Mouse (Mus musculus): Measurements from ENCODE around the gene Gramd1b. TPM values are rescaled to one million over a fixed set of nuclear protein-coding genes. Genes with fewer than 3 reads are reported as not detected.

The Gramd1b gene
- polyA plus RNA-seq, 1 experiment from 2014 or later: 5.8 TPM

DNA sequence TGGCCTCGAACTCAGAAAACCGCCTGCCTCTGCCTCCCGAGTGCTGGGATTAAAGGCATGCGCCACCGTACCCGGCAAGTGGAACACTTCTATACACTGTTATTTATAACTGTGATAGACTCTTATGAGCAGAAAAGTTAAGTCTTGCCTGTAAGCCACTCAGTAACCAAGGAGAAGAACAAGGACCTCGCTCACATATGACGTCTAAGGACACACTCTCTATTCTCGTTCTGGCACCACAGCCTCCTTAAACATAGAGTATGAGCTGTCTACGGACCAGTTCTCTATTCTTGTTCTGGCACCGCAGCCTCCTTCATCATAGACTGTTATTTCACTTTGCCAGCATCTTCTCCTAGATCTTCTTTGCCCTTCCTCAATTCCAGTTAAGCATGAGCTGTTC is 55.1 kb downstream of the Gramd1b start:
- POLR2A ChIA-PET: no interaction called here
- no peak for DNase-seq (ENCODE audit: low read depth, low spot score)
- in situ Hi-C loops (cut with MboI; ENCODE audit: low pct_unique_long_range_greater_than_20kb): loop anchor here (5.0 to 25.0 kb wide), 3 partner anchors 64 to 239 kb away; no protein-coding TSS in a partner anchor

DNA sequence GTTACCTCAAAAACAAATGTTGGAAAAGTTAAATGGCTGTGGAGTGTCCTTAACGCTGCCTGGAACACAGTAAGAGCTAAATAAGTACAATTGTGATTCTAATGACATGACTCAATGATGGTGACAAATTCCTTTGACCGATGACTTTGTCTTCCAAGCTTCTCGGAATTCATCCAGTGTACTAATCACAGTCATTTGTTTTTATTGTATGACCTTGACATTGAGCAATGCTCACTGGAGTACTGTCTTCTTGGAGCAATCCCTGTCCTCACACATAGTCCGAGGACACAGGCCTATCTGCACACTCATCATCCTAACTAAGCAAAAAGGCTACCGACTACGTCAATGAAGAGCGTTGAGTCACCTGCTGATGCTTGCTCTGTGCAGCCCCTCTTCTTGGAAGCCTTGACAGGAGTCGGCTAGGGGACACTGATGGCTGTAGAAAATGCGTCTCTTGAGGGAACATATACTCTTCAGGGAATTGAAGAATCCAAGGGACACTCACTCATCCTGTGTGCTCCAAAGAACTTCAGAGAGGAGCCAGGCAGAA is 58.1 kb downstream of the Gramd1b start:
- TF ChIP-seq CTCF (IDR thresholded peaks at IDR 0.05): no peak
- ATAC-seq: no peak
- peaks cover 9% of the 10 kb centered on the region for H3K27me3 ChIP-seq
- in situ Hi-C loops (cut with MboI; ENCODE audit: low pct_unique_long_range_greater_than_20kb): no loop called here
- POLR2A ChIA-PET: no interaction called here
- DNase-seq (ENCODE audit: low read depth, low spot score): no peak
- CTCF ChIA-PET: no interaction called here

More for the DNA sequence above, 55.1 kb downstream of the Gramd1b start:
- no peak for ATAC-seq
- TF ChIP-seq CTCF (IDR thresholded peaks at IDR 0.05): no peak
- peaks cover 14% of the 10 kb centered on the region for H3K27me3 ChIP-seq
- CTCF ChIA-PET: no interaction called here

DNA sequence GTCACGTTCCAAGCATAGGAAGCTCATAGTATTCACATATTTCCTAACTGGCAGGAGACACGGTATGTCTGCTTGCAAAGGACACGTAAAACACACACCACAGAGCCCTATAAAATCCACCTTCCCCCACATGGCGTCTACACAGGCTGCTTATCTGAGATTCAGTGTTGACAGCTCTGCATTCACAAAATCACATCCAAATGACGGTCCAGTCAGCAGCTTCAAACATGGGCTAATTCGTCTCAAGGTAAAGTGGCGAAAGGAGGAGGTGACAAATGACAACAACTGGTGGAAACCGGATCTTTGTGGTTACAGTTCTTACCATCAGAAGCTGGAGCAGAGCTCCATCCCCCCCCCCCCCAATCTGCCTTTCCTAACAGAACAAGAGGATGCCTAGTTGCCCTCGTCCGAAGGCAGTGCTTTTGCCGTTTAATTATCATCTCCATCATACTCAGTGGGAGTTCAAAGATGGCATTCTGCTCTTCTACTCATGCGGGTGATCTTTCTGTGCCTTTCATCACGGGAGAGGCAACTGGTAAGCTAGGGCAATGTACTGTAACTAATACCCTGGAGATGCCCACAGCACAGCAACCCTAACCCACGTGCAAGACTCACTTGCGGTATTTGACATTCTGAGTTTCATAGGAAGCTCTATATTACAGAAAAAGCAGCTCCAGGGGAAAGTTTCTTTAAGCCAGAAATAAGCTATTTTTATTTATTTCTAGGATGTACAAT is 61.6 kb downstream of the Gramd1b start:
- ATAC-seq: no peak
- in situ Hi-C loops (cut with MboI; ENCODE audit: low pct_unique_long_range_greater_than_20kb): no loop called here
- POLR2A ChIA-PET: interaction anchor here (0.8 kb wide), 1 partner anchor 20 kb away, joined by 4 read pairs; no protein-coding TSS in a partner anchor

DNA sequence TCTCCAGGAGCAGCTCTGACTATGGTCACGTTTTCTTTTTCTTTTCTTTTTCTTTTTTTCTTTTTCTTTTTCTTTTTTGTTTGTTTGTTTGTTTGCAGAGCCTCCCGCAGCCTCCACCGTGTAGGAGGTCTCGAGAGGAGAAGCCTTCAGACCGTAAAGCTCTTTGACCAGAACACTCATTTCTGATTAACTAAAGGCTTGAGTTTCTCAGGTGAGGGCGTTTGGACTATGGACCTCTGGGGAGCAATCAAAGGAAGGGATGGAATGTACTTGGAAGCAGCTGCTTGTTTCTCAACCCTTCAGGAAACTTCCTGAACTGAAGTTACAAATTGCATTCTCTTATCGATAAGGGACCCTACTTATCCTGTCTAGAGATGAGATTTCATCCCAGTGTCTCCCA is 64.4 kb downstream of the Gramd1b start:
- DNase-seq (ENCODE audit: low read depth, low spot score) (no peak), ATAC-seq (no peak)
- ChIA-PET POLR2A (no interaction called here), CTCF (no interaction called here)
- in situ Hi-C loops (cut with MboI; ENCODE audit: low pct_unique_long_range_greater_than_20kb): no loop called here
- H3K27me3 ChIP-seq: no peaks in the 10 kb centered on the region
- TF ChIP-seq CTCF (IDR thresholded peaks at IDR 0.05): no peak

More for the DNA sequence above, 61.6 kb downstream of the Gramd1b start:
- TF ChIP-seq CTCF (IDR thresholded peaks at IDR 0.05): no peak
- H3K27me3 ChIP-seq: peaks cover 6% of the 10 kb centered on the region
- no peak for DNase-seq (ENCODE audit: low read depth, low spot score)
- CTCF ChIA-PET: interaction anchor here (0.9 to 2.7 kb wide), 4 partner anchors 9 to 136 kb away, joined by 3 to 17 read pairs (median 4); no protein-coding TSS in a partner anchor

DNA sequence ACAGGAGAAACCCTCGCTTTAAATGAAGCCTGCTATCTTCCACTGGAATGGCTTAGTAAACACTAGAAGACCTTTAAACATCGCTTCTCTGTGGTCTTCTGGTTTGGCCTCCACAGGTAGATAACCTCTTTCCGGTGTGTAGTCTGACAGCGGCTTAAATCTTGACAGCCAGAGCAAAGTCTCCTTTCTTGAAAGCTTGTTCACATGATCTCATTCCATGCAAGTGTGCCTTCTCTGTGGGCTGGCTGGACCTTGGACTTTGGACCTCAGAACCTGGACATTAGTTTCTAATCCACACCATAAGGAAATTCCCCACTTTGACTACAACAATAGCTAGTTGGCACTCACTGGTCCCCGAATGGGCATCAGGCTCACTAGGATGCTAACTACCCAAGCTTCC is 65.6 kb downstream of the Gramd1b start:
- in situ Hi-C loops (cut with MboI; ENCODE audit: low pct_unique_long_range_greater_than_20kb): no loop called here
- ChIA-PET POLR2A (no interaction called here), CTCF (interaction anchor here (1.2 kb wide), 1 partner anchor 14 kb away, joined by 5 read pairs; no protein-coding TSS in a partner anchor)
- DNase-seq (ENCODE audit: low read depth, low spot score) (no peak), ATAC-seq (no peak)
- H3K27me3 ChIP-seq: no peaks in the 10 kb centered on the region
- no peak for TF ChIP-seq CTCF (IDR thresholded peaks at IDR 0.05)

DNA sequence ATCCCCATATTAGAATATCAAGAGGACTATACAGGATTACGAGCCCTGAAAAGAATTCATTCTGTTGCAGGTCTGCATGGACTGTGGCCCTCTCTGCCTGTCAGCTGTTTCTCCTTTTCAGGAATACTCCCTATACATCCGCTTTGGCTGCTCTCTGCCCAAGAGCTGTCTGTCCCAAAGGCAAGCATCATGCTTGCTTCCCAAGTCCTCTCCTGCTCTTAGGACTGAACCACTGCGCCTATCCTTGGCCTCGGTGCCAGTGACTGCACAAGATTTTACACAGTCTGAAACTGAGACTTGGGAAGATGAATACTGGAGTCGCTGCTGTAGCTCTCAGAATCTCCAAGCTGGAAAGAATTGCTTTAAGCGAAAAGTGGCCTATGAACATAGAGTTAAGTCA is 68.8 kb downstream of the Gramd1b start:
- ATAC-seq: no peak
- ChIA-PET POLR2A (no interaction called here), CTCF (no interaction called here)
- in situ Hi-C loops (cut with MboI; ENCODE audit: low pct_unique_long_range_greater_than_20kb): no loop called here
- no peaks in the 10 kb centered on the region for H3K27me3 ChIP-seq
- no peak for DNase-seq (ENCODE audit: low read depth, low spot score)
- no peak for TF ChIP-seq CTCF (IDR thresholded peaks at IDR 0.05)

DNA sequence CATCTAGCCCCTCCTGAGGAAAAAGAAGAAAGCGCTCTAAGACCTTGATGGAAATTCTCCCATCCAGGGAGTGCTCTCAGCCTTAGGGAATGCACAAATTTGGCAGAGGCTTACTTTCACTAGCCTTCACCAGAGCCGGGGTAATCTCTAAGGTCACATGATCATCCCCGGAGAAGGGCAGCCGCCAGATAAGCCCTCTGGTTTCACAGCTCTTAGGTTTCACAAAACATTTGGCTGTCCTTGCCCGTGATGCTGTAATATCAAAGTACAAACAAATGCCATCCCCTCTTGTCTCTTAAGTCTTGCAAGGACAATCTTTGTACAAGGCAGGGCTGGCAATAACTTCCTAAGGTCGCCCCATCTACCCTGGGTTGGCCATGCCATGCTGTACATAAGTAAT is 70.4 kb downstream of the Gramd1b start:
- ATAC-seq (no peak), DNase-seq (ENCODE audit: low read depth, low spot score) (no peak)
- in situ Hi-C loops (cut with MboI; ENCODE audit: low pct_unique_long_range_greater_than_20kb): no loop called here
- CTCF ChIA-PET: interaction anchor here (1.8 kb wide), 1 partner anchor 18 kb away, joined by 6 read pairs; no protein-coding TSS in a partner anchor
- POLR2A ChIA-PET: no interaction called here
- H3K27me3 ChIP-seq: peaks cover under 1% of the 10 kb centered on the region
- no peak for TF ChIP-seq CTCF (IDR thresholded peaks at IDR 0.05)

DNA sequence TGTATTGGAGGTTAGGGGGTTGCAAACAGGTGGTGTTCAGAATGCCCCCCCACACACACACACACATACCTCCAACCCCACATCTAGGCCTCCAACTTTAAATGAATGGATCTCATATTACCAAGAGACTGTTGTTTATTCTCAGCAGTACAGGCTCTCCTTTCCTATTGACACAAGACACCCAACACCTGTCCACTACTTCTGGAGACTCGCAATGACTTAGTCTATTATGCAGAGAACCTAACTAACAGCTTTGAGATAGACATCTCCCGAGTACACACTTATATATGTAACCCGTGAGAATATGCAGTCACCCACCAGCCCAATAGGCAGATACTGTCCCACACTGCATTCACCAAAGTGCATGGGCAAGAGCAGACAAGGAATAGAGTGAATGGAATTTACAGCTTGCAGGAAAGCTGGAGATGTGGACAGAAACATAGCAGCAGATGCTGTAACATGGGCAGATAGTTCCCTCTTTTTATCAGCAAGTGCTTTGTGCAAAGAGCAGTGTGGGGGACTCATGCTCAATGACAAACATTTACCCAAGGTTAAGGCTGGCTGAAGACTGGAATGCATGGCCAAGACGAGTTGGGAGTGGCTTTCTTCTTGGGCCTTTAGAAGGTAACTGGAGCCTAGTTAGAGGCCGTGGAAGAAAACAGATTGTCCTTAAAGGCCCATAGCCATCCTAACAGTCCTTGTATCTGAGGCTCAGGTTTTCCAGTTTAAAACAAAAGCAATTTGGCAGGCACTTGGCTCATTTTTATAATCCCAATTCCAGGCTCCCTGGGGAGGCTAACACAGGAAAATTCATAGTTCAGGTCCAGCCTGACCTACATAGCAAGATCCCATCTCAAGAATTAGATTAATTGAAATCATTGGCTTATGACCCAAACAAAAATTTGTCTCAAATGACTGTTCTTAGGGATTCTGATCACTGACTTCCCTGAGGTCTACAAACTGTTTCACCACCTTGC is 71.6 kb downstream of the Gramd1b start:
- in situ Hi-C loops (cut with MboI; ENCODE audit: low pct_unique_long_range_greater_than_20kb): no loop called here
- ChIA-PET CTCF (interaction anchor here (1.8 kb wide), 1 partner anchor 20 kb away, joined by 6 read pairs; no protein-coding TSS in a partner anchor), POLR2A (no interaction called here)
- DNase-seq (ENCODE audit: low read depth, low spot score) (no peak), ATAC-seq (no peak)
- peaks cover 7% of the 10 kb centered on the region for H3K27me3 ChIP-seq
- no peak for TF ChIP-seq CTCF (IDR thresholded peaks at IDR 0.05)

DNA sequence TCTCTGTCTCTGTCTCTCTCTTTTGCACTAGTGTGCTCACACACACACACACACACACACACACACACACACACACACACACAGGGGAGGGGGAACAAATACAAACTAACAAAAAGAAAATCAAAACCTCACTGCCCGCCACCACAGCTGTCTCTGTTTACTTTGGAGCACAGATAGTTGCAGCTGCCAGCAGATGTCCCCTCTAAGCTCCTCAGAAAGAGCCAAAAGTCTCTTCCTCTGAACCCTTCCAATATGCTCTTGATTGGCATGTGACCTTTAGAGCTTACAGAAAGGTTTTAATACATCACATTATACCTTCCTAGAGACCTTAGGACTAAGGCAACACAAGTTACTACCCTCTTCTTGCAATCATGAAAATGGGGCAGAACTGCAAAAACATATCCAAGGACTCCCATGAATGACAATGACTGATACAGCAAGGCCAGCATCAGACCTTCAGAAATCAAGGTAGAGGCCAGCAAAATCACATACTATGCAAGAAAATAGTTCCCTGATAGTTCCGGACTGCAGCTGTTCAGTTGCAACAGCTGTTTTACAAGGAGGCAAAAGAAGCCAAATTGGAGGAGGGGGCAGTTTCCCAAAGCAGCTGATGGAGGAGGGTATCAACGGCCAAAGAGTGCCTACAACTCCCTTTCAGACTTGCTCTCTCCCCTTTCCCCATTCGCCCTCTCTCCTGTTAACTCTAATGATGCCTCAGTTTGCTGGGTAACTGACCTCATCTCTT is 72.5 kb downstream of the Gramd1b start:
- TF ChIP-seq CTCF (IDR thresholded peaks at IDR 0.05): no peak

DNA sequence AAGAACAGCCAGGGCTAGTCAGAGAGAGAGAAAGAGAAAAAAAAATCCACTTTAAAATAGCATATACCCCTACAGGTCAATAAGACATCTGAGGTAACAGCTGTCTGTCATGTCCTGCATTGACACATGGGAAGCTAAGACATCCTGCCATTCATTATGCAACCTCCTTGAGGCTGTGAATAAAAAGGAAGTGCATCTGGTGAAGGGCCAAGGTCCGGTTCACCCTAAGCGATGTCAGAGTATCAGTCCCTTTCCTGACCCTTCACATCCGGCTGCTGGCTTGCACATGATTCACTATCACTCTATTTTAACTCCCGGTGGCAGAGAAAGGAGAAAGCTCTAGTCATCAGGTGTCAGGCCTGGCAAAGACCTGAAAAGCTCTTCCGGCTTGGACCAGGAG is 73.7 kb downstream of the Gramd1b start:
- no peak for TF ChIP-seq CTCF (IDR thresholded peaks at IDR 0.05)
- ChIA-PET POLR2A (no interaction called here), CTCF (interaction anchor here (1.4 kb wide), 1 partner anchor 12 kb away, joined by 4 read pairs; no protein-coding TSS in a partner anchor)
- ATAC-seq: no peak
- H3K27me3 ChIP-seq: peaks cover 7% of the 10 kb centered on the region
- no peak for DNase-seq (ENCODE audit: low read depth, low spot score)
- in situ Hi-C loops (cut with MboI; ENCODE audit: low pct_unique_long_range_greater_than_20kb): no loop called here

More for the DNA sequence above, 72.5 kb downstream of the Gramd1b start:
- in situ Hi-C loops (cut with MboI; ENCODE audit: low pct_unique_long_range_greater_than_20kb): no loop called here
- no peak for DNase-seq (ENCODE audit: low read depth, low spot score)
- peaks cover 7% of the 10 kb centered on the region for H3K27me3 ChIP-seq
- ATAC-seq: no peak
- ChIA-PET POLR2A (interaction anchor here (0.6 kb wide), 1 partner anchor 171 kb away, joined by 4 read pairs; no protein-coding TSS in a partner anchor), CTCF (interaction anchor here (1.4 kb wide), 1 partner anchor 11 kb away, joined by 4 read pairs; no protein-coding TSS in a partner anchor)
